Mouse (Mus musculus) spleen, embryonic (tissue): ENCODE measurements around the gene Ublcp1.

Experiments used
- CTCF ChIA-PET: fragments of 350-600 bp; sonication (Branson Sonifier 250); formaldehyde crosslinking; loops from one replicate; lab custom pipeline; 2022; lab: Charles Lee

The Ublcp1 gene

DNA sequence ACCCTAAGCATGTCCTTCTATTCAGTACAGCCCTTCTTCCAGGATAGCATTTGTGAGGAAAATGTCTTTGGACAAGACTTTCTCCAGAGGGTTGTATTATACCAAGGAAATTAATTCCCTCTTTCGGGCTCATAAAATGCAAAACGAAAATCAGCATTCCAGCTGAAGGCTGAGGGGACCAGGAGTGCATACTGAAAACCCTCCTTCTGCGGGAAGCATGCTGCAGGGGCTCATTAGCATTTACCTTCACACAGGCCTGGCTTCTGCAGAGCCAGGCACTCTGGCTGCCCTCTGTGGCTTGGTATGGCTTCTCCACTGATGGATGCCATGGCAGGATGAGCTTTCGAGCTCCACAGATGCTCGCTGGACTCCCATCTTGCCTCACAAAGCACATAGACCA lies 46.3 kb downstream of the Ublcp1 start:
- CTCF ChIA-PET, result no interaction called here

DNA sequence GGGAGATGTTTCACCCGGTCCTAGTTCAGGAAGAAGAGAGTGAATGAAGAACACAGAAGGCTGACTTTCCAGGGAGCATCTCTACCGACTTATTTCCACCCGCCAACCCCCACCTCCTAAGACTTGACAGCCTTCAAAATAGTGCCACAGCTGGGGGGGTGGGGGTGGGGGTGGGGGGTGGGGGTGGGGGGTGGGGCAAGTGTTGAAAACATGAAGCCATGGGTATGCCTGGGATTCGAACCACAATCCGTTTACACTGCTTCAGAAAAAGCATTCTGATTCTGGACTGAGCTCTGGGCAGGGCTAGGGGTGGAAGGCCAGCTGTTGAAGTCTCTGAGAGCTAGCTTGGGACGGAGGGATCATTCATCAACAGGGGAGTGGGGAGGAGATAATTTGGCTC lies 47.0 kb downstream of the Ublcp1 start:
- CTCF ChIA-PET, result no interaction called here

DNA sequence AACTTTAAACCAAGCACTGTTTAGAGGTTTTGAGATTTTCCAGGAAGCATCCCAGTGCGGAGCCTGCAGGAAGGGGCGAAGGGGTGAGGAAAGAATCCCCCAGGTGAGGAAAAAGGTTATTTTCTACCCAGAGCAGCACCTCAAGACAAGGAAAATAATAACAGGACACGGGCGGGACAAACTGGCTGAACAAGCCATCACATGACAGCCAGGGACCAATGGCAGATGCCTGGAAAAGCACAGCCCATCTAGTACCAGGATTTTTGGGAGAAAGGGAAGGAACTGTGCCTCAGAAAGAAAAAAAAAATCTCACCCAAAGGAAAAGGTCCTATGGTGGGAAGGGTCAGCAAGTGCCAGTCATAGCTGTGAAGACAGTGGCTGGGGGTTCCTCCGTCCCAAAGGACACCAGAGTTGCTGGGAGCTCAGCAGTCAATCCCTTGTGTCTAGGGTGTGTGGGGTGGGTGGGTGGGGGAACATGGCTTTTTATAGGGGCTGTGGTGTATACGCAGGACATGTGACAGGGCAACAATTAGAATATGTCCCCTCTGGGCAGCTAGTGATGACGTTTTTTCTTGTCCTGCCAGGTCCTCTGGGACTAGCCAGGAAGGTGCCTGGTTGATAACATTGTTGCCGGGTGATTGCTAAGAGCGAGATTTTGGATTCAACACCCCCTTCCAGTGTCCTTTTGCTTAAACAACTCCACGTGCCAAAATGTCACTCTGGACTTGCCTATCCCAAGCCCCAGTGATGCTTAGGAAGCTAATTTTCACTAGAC lies 47.8 kb downstream of the Ublcp1 start:
- CTCF ChIA-PET, result interaction anchor here (0.7 kb wide), 1 partner anchor 14 kb away, joined by 4 read pairs; no protein-coding TSS in a partner anchor

DNA sequence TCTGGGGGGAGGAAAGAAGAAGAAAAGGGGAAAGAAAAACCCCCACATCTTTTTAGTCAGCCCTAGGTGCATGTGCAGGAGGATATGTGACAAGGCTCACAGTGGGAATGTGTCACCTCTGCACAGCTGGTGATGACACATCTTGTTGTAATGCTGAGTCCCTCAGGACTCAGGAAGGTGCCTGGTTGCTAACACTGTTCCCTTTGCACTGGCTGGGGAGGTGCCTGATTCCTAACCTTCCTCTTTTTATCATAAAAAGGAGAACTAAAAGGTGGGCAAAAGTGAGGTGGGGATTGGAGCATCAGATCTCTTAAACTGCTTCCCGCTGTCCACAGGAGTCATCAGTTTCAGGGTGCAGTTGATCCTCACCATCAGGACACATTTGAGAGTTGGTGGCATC lies 52.9 kb downstream of the Ublcp1 start:
- CTCF ChIA-PET, result no interaction called here

GRCm38 (mm10) chr11:44414605-44415004 lies 55.7 kb downstream of the Ublcp1 start:
- CTCF ChIA-PET, result interaction anchor here (0.6 kb wide), 1 partner anchor 15 kb away, joined by 3 read pairs; no protein-coding TSS in a partner anchor

- CTCF ChIA-PET, result no interaction called here
Observed at GRCm38 (mm10) chr11:44413371-44413770, 56.9 kb downstream of the Ublcp1 start.

DNA sequence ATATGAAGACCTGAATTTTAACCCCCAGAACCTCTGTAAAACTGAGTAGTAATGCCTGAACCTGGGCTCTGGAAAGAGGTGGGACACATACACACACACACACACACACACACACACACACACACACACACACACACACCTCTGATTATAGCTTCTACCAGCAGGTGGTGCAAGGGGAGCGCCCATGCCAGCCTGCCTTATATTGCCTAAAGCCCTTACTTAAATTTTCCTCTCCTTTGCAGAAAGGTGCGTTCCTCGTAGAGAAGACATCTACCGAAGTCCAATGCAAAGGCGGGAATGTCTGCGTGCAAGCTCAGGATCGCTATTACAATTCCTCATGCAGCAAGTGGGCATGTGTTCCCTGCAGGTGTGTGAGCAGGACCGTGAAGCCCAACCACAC lies 58.0 kb downstream of the Ublcp1 start:
- CTCF ChIA-PET, result interaction anchor here (0.7 to 1.0 kb wide), 3 partner anchors 18 to 35 kb away, joined by 3 to 4 read pairs (median 3); no protein-coding TSS in a partner anchor

DNA sequence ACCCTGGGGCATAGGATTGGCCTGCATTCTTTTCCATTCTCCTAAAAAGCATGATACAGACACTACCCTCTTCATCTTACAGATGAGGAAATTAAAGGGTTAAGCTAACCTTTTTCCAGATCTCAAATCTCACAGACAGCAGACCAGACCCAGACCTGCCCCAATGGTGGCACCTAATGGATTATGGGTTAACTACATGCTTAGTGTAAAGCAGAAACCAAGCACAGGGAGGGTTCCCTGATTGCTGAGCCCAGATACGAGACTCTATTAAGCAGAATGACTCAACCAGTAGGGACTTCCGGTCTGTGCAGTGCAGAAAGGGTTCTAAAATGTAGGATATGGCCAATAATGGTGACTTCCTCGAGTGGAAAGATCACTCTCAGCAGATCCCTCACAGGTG lies 59.9 kb downstream of the Ublcp1 start:
- CTCF ChIA-PET, result no interaction called here

- CTCF ChIA-PET, result no interaction called here
Observed at GRCm38 (mm10) chr11:44408626-44409025, 61.7 kb downstream of the Ublcp1 start.

DNA sequence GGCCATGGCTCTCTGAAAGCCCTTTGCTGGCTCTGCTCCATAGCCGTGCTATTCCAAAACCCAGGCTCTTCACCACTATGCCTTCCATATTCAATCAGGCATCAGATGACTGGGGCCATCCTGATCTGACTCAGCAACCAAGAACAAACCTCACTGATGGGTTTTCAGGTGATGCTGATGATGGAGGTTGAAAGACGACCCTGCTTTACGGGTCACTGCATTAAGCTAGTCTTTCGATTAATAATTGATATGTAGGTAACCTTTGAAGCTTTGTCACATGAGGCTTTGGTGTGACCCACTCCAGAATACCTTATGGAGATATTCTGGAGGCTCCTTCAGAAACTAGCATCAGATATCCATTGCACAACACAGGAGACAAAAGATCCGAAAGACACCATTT lies 63.8 kb downstream of the Ublcp1 start:
- CTCF ChIA-PET, result interaction anchor here (0.6 kb wide), 1 partner anchor 184 kb away, joined by 3 read pairs; no protein-coding TSS in a partner anchor

DNA sequence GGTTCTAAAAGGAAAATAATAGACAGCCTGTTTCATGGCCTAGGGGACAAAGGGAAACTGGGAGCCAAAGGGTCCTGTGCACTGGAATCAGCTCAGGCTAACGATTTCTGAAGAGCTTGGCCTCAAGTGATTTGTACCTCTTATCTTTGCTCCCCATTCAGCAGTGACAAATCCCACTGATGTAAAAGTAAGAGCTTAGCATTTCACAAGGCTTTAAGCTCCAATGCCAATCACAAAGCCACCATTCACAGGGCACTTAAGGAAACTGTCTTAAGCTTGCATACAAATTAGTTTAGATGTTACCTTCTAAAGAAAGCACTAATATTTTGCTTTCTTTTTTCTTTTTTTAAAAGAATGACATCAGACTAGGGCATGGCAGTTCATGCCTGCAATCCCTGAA lies 64.3 kb downstream of the Ublcp1 start:
- CTCF ChIA-PET, result no interaction called here

DNA sequence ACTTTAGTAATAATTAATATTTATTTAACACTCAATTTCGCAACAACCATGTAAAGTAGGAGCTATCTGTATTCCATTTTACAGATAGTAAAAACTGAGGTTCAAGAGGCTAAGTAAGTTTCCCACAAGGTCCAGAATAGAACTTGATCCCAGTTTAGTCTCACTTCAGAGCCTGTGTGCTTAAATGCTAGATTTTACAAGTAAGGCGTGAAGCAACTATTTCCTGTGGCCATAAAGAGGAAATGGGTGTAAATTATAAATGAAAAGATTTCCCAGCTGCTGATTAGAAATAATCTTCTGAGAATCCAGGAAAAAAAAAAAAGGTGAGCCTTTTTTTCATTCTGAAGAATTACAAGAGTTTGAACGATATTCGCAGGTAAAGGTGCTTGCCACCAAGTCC lies 65.2 kb downstream of the Ublcp1 start:
- CTCF ChIA-PET, result no interaction called here
